Mouse (Mus musculus) spleen, adult 2 months (tissue): ENCODE data around the gene Sco1.

Experiments
- CTCF ChIP-seq: fragments of 200-500 bp; IDR thresholded peaks from 2 replicates; pipeline ENCODE4 v1.5.1; 2011; ENCODE audit warnings: mild to moderate bottlenecking, inconsistent platforms; ENCODE audit not compliant: insufficient read depth, insufficient read length, insufficient replicate concordance; ENCODE audit errors: extremely low read depth
- POLR2A ChIP-seq: fragments of 200-500 bp; IDR thresholded peaks from 2 replicates; pipeline ENCODE4 v1.6.1; 2011; ENCODE audit warnings: low read depth, low read length, inconsistent platforms

DNA sequence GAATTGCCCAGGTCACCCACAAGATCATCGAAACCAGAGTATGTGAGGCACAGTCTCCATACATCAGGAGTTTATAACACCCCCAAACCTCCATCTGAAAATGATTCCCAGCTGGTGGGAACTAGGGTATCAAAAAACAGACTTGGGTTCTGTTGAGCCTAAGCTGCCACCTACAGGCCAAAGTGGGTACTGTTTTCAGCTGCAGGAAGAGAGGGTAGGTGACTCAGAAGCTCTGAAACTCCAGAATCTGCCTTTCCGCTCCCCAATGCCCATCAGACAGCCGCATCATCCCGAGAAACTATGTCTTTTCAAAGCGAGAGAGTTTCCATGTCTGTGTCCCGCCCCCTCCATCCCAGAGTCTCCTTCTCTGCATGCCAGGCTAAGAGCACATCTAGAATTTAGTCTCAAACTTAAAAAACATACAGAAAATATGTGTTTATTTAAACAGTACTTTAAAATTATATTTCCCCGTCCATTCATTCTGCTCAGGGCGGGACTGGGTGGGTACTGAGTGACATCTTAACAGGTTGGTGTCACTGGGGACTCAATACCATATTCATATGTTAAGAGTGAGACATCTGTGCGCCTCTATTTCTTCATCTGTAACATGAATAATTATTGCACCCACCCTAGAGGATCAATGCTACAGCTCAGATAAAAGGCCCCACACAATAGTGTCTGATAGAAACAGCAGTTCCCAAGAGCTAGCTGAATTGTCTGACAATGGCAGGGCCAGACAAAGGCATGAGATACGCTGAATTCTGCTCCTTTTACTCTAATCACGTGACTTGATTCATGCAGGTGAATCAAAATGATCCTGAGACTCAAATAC lies 59.8 kb downstream of the Sco1 start:
- TF ChIP-seq POLR2A = no peak
- TF ChIP-seq CTCF = peak; percentile 28; the same call in 1 of the 2 replicates
